Mouse (Mus musculus): ENCODE results near the gene Pcdh9. TPM values are rescaled to one million over a fixed set of nuclear protein-coding genes. Genes with fewer than 3 reads are reported as not detected.

Pcdh9 gene
- total RNA-seq, 2 experiments from 2014 or later: 0.31 to 0.33 TPM

- intact Hi-C loops (cut with DNase I): no loop called here
- no peak for DNase-seq
- Histone ChIP-seq H3K4me3 (no peak overlapping the region), H3K27ac (no peak overlapping the region)
- no peak for TF ChIP-seq CTCF (IDR thresholded peaks at IDR 0.05)
Observed at GRCm38 (mm10) chr14:93058799-93059198, 831.7 kb downstream of the Pcdh9 start.

GRCm38 (mm10) chr14:93055997-93056396 is 834.5 kb downstream of the Pcdh9 start:
- H3K4me3 ChIP-seq: no peak overlapping the region
- no peak for TF ChIP-seq CTCF (IDR thresholded peaks at IDR 0.05)
- no peak for DNase-seq
- no peak overlapping the region for H3K27ac ChIP-seq
- intact Hi-C loops (cut with DNase I): no loop called here

- intact Hi-C loops (cut with DNase I): no loop called here
- no peak for TF ChIP-seq CTCF (IDR thresholded peaks at IDR 0.05)
- H3K27ac ChIP-seq: no peak overlapping the region
- no peak overlapping the region for H3K4me3 ChIP-seq
- peak; percentile 14 for DNase-seq
Observed at GRCm38 (mm10) chr14:93040591-93040990, 849.9 kb downstream of the Pcdh9 start.

GRCm38 (mm10) chr14:93039326-93040221 is 850.9 kb downstream of the Pcdh9 start:
- no peak for TF ChIP-seq CTCF (IDR thresholded peaks at IDR 0.05)
- no peak for DNase-seq
- no peak overlapping the region for H3K27ac ChIP-seq
- intact Hi-C loops (cut with DNase I): no loop called here
- H3K4me3 ChIP-seq: no peak overlapping the region

GRCm38 (mm10) chr14:93009147-93010064 is 881.1 kb downstream of the Pcdh9 start:
- DNase-seq: no peak
- no peak for TF ChIP-seq CTCF (IDR thresholded peaks at IDR 0.05)
- no peak overlapping the region for H3K4me3 ChIP-seq
- H3K27ac ChIP-seq: no peak overlapping the region
- intact Hi-C loops (cut with DNase I): no loop called here

Measured in gastrocnemius, adult 2 months (tissue).